Mouse (Mus musculus) kidney, postnatal 10 days (tissue): ENCODE measurements around the gene Elovl4.

Source experiments
- DNase-seq: peaks from one replicate; pipeline ENCODE4 v3.0.0; 2021; ENCODE audit warnings: mixed read lengths

Elovl4 gene

DNA sequence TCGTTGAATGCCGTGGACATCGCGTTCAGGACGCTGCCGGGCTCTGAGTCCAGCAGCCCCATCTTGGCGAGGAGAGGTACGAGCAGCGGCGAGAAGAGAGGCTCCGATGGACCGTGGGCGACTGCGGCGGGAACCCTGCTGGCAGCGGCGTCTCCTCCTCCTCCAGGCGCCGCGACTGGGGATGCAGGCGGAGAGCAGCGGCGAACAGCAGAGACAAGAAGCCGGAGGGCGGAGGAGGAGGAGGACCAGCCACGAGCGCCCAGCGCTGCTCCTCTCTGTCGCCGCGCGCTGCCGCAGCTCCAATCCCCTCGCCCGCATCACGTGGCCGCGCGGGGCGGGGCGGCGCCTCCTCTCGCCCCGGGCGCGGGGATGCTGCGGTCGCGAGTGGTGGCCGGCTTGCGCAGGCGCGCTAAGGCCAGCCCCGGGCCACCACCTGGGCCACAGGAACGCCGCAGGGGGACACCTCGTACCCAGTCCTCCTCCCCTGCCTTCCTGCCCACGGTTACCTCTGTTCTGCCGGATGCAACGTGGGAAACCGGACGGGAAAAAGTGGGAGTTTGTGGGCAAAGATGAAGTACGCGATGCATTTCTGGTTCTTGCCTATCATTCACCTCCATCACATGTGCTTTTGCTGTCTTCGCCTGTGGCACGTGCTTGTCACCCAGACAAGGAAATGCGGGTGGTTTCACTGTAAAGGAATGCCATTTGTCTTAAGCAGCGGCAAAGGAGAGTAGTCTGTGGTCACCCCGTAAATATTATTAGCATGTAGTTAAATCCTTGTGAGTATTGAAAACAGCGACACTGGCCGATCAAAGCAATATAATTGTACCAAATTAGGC, at the start of gene Elovl4:
Elovl4 (minus strand) TSS at position 301 of the 839 bp plus-strand sequence.
- DNase-seq = peak; percentile 68

GRCm38 (mm10) chr9:83852464-83852863, 46.4 kb upstream of the Elovl4 start:
- no peak for DNase-seq

DNA sequence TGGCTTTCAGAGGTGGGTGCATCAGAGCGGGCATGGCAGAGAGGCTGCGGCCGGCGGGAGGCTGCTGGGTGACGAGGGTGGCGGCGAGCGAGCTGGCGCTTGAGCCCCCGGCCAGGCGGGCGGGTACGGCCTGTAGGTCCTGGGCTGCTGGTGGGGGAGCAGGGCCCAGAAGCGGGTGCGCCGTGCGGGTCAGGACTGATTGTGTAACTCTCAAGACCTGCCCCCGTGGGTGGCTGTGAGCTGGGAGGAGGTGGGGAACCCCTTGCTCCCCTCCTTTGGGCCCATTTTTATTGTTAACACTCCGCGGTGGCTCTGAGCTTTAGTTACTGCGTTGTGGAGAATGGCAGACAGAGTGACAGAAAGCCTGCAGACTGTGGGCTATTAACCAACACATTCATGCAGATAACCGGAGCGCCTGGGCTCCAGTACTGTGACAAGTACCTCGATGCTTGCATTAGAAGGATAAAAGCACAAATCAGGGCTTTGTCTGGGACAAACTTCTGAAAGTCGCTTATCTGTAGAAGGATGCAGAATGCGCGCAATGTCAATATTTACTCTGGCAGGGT, 28.8 kb upstream of the Elovl4 start:
- DNase-seq = no peak

- DNase-seq = peak; percentile 94
Observed at GRCm38 (mm10) chr9:83833811-83834747, 28.0 kb upstream of the Elovl4 start, which contains the start of gene Ttk. TSS of gene Ttk (plus strand) at chr9:83834689.

GRCm38 (mm10) chr9:83831152-83831551, 25.1 kb upstream of the Elovl4 start:
- no peak for DNase-seq

DNA sequence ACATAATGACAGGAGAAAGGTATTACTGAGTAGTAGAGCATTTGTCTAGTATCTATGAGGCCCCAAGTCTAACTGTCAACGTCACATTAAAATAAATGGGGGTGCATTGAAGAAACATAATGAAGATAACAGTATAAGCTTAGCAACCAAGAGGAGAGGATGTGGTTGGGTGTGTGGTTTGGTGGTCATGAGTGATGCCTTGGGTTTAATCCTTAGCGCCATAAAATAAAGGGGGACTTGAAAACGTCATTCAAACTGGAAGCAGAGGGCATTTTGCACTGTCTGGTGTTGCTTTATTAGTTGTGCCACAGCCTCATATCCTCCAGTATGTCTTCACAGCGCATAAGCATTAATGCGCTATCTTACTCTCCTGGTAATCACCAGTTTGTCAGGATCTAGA, 23.8 kb upstream of the Elovl4 start:
- DNase-seq = no peak

DNA sequence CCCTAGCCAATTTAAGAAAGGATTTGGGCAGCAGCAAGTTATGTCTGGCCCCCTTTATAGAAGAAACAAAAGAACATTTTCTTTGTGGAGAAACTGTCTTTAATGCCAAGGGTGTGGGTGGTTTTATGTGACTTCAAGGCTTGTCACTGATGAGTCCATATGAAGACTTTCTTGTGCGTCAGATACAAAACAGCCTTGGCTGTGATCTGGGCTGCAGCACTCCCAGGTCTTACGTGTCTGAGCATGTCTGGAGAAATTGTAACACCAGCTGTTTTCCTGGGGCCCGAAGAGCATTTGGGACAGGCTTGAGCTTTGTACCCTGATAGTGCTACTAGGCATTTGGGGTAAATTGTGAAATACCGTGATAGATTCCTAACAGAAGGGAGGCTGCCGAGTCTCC, 16.8 kb upstream of the Elovl4 start:
- DNase-seq = no peak

GRCm38 (mm10) chr9:83820976-83821375, 14.9 kb upstream of the Elovl4 start:
- DNase-seq = no peak

- no peak for DNase-seq
Observed at GRCm38 (mm10) chr9:83819188-83819587, 13.1 kb upstream of the Elovl4 start.

GRCm38 (mm10) chr9:83807562-83807961, 1.5 kb upstream of the Elovl4 start:
- peak; percentile 72 for DNase-seq

DNA sequence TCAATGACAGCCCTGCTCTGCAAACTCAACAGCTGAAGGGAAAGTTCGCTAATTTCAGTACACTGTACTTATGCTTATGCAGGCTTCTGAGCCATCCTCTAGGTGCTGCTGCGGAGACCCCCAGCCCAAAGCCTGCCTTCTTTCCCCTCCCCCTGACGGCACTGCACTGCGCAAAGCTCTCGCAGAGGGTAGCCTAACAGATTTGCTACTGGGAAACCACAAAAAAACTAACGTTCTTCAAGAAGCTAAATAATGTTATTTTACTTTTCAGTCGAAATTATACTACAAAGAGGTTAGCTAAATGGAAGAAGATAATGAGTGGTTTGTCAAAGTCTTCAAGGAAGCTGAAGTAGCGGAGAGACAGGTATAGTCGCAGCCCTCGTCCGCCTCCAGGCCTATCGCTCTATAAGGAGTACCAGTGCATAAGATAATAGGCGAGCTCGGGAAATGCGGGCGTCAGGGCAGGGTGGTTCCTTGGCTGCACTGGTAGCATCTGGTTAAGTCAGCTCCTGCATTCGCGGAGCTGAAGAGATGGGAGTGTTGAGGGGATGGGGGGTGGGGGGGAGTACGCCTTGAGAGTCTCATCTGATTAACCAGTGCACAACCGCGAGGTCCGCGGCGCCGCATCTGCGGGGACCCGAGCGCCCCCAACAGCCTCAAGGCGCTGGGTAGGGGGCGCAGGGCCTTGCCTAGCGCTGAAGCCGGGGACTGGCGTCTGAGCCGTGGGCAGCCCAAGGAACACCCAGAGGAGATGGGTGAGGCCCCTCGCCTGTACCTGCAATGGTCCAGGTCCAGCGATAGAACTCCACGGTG, 707 bp downstream of the Elovl4 start:
- peak; percentile 17 for DNase-seq

- DNase-seq = no peak
Observed at GRCm38 (mm10) chr9:83804341-83804740, 1.7 kb downstream of the Elovl4 start.

- DNase-seq = no peak
Observed at GRCm38 (mm10) chr9:83797898-83798297, 8.2 kb downstream of the Elovl4 start.

DNA sequence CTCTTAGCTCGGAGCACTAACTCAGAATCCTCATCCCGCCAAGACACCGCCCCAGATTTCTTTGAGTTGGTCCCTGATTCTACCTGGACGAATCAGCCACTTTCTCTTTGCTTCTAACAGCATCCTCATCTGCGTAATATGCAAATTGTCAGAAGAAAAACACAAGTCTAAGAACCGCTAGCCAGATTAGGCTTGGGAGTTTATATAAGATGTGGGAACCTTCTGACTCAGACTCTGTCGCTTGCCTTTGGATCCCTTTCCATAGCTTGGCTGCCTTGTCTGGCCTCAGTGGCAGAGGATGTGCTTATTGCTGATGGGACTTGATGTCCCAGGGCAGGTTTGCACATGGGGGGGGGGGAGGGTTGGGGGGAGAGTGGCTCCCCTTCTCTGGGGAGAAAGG, 9.2 kb downstream of the Elovl4 start:
- no peak for DNase-seq

- no peak for DNase-seq
Observed at GRCm38 (mm10) chr9:83789326-83789725, 16.8 kb downstream of the Elovl4 start.

DNA sequence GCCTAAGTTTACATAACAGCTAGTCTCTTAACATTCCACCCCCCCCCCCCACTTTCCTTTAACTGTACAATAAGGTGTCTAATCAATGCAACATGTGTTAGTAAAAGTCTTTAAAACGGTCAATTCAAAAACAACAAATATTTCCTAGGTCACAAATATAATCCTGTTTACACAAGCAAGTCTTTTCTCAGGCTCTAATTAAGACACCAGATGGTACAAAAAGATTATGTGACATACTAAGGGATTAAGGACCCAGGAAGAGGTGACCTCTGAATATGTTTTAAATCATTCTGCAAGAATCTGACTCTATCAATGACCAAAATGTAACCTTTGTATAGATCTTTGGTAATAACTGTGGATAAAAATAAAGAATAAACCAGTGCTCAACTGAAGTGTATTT, 20.6 kb downstream of the Elovl4 start:
- DNase-seq = no peak

DNA sequence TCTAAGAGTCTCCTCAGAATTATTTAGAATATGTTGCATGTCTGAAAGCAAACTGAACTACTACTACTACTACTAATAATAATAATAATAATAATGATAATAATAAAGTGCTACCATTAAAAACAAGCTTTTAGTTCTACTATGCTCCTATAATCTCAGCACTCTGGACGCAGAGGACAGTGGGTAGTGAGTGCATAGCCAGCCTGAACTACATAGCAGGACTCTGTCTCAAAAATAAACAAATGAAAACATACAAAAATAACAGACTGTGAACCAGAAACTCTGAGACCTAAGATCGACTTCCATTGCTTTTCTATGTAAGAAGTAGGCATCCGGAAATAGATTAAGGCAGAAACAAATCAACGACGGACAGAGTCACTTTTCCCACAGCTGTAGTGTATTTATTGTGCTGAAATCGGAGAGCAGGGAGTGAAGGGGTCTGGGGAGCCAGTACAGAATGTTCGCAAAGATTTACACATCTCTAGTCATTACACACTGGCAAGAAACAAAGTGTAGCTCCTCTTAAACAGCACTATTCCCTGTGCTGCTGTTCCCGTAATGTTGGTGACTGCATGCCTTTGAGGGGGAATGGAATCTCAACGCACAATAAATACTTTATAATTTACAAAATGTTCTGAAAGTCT, 27.6 kb downstream of the Elovl4 start:
- no peak for DNase-seq

DNA sequence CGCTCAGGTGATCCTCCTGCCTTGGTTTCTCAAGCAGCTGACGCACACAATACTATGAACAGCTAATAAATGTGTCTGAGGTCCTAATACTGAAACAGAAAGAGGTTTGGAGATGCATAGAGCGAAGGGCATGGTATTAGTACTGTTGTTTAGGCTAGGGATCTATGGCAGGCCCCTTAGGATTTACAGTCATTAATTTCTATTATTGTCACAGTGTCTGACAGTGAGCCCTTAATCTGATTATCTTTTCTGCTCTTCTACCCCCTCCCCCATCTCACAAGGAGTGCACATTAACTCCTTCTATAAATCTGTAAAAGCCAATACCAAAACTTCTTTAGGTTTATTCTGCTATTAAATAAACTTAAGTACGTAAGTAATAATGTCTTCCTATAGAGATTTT, 44.8 kb downstream of the Elovl4 start:
- no peak for DNase-seq

DNA sequence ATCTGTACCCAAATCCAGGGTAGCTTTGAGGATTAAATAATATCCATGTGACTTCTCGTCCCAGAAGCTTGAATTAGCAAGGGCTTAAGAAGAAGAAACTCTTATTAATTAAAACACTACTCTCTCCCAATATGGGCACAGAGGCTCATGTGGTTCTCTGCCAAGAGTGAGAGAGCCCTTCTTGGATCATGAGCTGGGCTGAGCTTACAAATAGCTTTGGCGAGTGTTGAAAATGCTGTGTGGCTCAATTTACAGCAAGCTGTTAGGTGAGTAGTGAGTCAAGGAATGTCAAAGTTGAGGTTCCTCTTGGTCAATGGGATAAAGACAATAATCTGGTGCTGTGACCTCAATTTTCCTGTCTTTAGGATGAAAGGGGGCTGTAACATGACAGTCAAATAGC, 74.2 kb downstream of the Elovl4 start:
- DNase-seq = no peak

DNA sequence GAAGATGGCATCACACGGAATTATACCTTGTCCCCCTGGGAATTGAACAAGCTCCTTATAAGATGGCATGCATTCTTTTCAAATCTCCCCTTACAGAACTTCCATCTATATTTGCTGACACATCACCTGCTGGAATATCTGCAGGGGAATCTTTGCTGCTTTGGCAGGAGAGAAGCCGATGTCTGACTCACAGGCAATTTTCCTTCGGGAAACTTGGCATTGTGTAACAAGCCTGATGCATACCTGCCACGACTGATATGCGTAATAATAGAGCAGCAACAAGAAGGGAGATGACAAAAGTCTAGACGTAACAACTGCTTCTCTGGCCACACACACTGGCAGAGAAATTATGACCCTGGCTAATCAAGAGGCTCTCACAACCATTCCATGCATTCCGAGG, 75.2 kb downstream of the Elovl4 start:
- DNase-seq = no peak
